Mouse (Mus musculus) cerebral cortex, adult 2 months (tissue): ENCODE measurements around the gene Fut8.

Source experiments
- WGBS: fragments of 180-500 bp; shearing (Covaris S2); methylation state at CpG from one replicate; pipeline ENCODE4 v1.1.7; 2018; 5-methylcytosine and 5-hydroxymethylcytosine counted together

The Fut8 gene

DNA sequence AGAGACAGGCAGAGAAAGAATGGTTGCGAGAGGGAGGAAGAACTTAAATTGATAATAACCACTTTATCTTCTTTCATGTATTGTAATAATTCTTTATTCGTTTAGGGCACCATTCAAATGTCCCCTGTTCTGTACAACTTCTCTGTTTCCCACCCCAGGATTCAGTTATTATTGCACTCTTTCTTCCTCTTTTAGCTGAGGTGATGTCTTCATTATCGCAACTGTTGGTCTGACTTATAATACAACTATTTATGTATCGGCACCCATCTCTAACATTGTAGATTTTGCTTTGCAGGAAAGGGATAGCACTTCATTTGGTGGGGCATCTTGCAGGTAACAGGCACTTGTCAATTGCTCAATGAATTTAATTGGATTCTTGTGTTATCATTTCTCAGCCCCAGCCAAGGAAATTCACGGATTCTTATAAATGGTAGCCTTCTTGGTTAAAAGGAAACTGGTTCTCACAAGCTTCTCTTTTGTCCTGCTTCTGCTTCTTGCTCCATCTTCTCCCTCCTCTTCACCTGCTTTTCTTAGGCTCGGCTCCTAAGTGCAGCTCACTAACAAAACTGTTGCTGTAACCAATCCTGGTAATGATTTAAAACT, 15.6 kb upstream of the Fut8 start:
- WGBS: 79% methylated on average over 6 of the region's 6 CpGs

DNA sequence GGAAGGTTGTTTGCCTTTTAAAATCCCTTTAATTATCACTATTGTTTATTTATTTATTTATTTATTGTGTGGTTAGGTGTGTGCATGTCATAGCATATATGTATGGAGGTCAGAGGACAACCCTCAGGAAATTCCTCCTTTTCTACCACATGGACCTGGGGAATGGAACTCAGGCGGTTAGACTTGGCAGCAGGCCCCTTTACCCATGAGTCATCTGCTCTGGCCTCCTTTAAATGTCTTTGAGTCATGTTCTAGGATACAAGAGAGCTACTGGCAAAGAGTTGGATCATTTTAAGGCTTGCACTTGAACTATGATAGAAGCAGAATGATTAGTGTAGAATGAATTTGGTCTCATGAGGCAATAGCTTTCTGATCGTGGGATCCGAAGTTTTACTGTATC, 14.3 kb upstream of the Fut8 start:
- WGBS: 57% methylated on average over 3 of the region's 3 CpGs

DNA sequence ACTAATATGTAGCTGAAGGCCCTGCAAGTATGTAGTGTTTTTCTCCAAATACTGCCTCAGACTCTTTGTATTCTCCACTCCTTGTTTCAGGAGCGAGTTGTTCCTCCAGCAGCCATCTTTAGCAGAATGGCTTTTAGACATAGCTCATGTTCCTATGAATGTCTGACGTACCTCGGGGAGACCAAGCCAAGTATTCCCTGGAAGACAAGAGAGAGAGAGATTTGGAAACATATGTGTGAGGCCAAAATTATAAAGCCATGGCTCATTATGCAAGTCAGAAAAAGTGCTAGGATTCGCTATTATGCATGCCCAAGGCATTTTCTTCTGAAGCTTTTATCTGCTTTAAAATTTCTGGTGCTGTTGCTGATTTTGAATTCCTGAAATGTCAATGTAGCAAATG, 13.8 kb upstream of the Fut8 start:
- WGBS: 51% methylated on average over 4 of the region's 4 CpGs

DNA sequence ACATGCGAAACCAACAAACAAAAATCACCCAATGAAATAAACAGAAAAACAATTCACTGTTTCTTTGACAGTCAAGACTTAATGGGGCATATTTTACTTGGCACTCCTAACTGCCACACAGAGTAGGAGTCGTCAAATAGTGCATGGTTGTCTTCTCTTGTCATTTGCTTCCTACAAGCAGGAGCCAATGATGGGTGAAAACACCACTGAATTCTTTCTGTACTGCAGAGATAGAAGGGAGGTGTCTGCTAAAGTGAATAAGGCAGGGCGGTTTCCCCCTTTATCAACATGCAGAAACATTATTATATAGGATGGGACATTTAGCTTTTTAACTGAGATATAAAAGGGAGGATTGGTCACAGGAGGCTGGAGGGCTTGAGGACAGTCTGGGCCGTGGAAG, 13.0 kb upstream of the Fut8 start:
- 75% methylated on average over 4 of the region's 4 CpGs for WGBS

DNA sequence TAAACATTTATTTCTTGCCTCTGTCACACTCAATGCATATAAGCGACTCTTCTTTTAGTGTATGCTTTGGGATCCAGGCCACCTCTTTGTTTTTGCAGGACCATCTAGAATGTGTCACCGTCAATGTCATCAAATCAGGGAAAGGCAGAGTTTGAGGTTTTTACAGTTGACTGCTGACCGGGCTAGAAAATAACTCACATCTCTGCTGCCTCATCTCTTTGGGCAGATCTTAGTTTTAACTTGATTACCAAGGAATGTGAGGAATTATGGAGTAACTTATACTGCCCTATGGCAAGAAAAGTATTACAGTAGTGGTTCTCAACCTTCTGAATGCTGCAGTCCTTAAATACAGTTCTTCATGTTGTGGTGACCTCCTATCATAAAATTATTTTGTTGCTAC, 12.2 kb upstream of the Fut8 start:
- 90% methylated on average over 3 of the region's 3 CpGs for WGBS

DNA sequence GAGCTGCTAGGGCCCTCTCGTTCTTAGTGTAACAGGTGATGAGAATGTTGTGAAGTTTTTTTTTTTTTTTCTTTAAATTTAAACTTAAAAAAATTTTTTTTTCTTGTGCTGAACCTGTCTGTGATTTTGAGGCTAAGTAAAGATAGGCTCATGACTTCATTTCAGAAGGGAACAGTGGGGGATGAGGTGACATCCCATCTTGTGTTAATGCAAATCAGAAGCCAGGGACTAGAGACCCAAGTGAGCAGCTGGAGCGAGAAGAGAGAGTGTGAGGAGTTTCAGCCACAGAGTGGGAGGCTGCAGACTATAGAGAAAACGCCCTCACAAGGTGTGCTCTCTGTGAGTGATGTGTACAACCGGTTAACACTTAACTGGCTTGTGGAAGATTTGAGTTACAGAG, 2.0 kb upstream of the Fut8 start:
- 59% methylated on average over 4 of the region's 4 CpGs for WGBS

DNA sequence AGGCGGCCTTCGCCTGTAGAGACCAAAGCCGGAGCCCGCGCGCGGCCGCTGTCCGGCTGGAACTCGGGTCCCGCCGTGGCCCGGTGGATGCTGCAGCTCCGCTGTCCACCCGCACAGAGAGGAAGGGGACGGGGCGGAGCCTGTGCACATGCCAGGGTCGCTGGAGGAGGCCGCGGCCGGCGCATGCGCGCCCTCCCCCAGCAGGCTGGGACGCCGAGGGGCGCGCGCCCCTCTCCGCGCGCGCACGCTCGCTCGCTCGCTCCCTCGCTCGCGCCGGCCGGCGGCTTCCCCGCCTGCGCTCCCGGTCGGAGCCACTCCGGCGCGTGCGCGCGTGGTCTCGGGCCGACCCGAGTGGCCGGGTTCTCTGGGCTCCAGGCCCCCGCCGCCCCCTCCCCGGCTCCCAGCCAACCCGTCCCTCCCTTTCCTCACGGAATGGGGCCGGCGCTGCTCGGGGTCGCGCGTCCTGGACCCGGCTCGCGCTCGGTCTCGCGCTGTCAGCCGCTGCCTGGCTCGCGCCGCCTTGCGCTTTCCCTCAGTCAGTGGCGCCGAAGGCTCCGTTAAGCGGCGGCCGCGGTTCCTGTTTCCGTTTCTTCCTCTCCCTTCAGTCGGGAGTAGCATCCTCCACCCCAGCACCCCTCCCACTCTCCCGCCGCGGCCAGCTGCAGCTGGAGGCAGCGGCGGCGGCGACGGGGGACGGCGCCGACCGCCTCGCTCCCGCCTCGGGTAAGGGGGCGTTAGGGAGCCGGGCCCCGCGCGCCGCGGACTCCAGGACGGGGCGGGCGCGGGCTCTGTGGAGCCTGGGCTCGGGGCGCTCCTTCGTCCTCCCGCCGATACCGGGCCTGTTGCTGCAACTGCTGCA, 835 bp downstream of the Fut8 start:
- whole genome bisulfite sequencing: under 1% methylated on average over 111 of the region's 120 CpGs

DNA sequence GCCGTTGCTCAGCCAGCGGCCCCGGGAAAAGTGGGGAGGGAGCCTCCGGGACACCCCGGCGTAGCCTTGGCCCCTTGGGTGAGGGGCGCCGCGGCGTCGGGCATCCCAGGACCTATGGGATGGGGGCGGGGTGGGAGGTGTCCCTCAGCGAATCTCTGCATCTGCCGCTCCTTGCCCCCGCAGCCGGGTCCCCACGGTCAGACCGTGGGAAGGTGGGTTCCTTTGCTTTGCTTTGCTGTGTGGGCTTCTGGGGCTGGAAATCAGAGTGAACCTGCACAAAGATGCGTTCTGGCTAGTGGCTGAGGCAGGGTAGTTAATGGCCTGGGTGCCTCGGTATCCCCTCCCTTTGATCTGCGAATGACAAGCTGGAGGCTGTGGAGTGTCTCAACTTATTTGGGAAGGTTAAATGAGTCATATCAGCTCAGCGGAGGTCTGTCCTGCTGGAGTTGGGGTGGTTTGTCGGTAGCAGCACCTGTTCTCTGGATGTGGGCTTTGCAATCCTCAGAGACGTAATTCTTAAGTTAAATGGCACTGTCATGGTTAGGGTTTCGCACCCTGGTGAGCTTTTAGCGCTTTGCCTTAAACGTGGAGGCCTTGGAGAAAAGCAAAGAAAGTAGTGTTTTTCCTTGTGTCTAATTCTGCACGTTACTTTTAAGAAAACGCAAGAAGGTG, 1.6 kb downstream of the Fut8 start:
- WGBS: 1% methylated on average over 29 of the region's 29 CpGs

DNA sequence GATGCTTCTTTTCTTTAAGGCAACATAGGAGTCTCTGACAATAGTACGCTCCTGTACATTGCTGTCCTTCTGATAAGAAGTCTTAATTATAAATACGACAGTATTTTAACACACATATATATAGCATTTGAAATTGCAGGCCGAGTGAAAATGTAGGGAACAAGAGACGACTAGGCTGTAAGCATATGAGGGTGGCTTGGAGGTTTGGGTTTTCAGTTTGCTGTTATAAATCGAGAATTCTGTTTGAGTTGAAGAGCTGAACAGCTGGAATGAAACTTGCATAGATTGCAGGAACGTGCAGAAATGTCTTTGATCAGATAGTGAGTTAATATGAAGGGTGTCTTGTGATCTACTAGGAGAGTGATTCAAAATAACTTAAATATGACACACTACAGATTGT, 2.4 kb downstream of the Fut8 start:
- WGBS: 18% methylated on average over 6 of the region's 6 CpGs

DNA sequence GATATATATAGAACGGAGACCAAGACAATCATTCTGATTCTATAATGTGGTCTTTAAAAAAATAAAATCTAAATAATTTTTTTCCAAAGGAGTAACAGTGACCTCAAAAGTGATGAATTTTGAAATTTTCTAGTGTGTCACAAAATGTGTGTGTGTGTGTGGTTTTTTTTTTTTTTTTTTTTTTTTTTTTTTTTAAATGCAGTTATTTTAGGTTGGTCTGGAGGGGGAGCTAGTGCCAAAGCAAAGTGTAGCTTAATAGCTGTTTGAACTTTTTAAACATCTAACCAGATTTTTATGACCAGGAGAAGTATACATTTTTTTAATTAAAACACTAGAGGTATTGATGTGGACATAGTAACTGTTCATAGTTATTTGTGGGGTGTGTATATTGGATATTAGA, 2.9 kb downstream of the Fut8 start:
- WGBS: 8% methylated on average over 1 of the region's 1 CpGs

DNA sequence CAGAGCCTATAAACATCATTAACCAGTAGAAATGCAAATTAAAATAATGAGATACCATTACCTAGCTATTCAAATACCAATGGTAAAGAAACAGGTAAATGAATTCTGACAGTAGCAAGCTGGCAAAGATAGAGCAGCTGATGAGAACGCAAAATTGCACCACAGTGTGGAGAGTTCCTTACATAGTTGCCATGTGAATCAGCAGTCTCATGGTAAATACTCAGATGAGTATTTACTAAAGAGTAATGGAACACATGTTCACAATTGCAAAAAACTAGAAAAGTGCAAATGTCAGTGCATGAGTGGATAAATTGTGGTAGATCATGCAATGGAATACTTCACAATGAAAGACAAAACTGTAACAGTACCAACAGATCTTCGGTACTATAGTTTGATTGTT, 25.9 kb downstream of the Fut8 start:
- WGBS: 72% methylated on average over 2 of the region's 2 CpGs

DNA sequence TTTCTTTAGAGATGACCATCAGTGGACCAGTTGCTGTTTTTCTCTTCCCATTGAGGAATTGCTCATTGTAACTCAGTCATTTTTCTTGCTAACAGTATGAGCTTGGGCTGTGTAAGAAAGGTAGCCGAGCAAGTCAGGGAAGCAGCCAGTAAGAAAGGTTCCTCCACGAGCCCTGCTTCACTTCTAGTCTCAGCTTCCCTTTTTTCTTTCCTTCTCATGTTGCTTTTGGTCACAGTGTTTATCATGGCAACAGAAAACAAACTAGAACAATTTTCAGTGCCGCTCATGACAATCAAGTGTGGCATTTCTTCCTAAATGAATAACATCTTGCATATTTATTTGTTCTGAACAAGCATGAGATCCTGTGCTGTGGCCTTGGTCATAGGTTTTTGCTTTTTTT, 32.8 kb downstream of the Fut8 start:
- 77% methylated on average over 3 of the region's 3 CpGs for WGBS

DNA sequence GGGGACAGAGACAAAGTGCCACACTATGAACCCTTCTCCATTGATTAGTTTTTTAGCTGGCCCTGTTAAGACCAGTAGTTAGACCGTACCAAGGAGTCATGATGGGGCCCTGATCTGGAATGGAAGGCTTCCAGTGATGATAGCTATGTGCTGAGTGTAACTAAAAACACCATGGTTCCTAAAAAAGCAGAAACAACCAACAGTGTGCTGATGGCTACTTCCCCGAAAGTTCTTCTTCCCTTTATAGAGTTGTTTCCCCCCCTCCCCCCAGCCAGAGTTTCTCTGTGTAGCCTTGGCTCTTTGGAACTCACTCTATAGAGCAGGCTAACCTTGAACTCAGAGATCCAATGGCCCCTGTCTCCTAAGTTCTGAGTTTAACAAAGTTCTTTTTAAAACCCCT, 50.6 kb downstream of the Fut8 start:
- WGBS: 88% methylated on average over 2 of the region's 2 CpGs

DNA sequence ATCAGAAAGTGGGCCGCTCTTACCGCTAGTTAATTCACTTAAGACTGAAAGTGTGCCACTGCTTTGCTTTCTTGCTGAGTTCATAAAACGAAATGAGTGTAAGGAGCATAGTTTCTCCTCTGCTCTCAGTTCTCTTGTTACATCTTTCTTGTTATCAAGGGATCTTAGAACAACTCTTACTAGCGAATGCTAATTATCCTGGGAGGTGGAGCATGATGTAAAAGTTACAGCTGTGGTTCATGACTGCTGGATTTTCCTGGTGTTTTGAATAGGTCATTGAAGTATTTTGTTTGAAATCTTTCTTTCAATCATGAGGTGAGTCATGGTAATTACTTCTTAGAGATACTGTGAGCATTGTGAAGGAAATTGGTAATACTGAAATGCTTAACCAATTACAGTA, 53.1 kb downstream of the Fut8 start:
- WGBS: 63% methylated on average over 4 of the region's 4 CpGs

DNA sequence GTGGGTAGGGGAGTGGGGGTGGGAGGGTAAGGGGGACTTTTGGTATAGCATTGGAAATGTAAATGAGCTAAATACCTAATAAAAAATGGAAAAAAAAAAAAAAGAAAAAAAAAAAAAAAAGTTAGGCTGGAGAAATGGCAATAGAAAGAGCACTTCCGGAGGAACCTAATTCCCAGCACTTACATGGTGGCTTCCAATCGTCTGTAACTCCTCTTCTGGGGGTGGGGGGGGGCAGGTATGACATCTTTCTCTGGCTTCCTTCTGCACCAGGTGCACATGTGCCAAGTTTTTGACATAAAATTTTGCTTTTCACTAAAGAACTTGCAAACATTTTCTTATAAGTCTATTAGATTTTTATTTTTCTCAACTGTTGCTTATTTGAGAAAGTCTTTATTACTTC, 53.9 kb downstream of the Fut8 start:
- WGBS: 69% methylated on average over 2 of the region's 2 CpGs

DNA sequence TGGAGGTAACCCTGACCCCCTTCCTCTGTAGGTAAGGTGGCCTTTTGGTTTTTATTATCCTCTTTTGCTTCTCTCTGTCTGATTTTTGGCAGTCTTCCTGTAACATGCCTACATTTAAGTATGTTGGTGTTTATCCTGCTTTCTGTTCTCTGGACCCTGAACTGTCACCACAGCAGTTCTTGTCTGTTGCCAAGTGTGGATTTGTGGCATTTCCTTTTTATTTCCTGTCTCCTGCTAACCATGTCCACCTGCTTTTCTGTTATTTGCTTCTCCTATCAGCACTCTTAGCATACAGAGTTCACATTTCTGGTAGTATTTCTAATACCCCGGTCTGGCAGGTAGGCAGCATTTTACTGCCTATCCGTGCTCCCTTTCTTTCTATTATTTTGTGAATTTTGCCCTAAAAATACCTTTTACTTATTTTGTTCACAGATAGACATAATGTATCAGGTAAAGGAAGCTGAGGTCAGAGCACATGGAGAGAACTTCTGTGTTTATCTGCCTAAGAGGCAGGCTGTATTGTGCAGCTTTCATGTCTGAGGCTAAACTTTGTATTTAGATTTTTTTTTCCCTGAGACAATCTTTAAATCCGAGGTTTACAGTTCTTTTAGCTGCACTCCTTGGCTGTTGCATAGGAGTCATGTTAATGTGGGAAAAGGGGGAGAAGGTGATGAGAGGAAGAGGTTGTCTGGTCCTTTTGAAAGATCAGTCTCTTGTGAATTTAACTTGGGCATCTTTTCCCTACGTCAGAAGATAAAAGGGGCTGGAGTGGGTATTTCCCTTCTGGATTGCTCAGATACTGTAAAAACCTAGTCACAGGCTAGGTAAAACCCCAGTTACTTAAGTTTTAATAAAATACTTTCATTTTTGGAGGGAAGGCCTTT, 54.7 kb downstream of the Fut8 start:
- WGBS: 69% methylated on average over 4 of the region's 4 CpGs

DNA sequence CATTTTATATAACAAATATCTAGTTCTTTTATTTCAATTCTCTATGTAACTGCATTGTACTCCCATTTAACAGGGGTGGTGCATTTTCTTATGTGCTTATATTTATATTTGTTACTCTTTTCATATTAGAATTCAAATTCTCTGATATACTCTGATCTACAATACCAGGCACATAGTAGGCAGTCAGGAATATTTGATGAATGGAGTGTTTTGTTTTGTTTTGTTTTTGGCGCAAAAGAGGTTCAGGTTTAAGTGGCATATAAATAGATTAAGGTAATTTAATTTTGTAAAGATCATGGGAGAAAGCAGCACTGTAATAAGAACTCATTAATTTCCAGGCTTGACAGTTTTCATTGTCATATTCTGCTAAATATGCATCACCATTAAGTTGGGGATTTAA, 58.2 kb downstream of the Fut8 start:
- 88% methylated on average over 1 of the region's 1 CpGs for WGBS

DNA sequence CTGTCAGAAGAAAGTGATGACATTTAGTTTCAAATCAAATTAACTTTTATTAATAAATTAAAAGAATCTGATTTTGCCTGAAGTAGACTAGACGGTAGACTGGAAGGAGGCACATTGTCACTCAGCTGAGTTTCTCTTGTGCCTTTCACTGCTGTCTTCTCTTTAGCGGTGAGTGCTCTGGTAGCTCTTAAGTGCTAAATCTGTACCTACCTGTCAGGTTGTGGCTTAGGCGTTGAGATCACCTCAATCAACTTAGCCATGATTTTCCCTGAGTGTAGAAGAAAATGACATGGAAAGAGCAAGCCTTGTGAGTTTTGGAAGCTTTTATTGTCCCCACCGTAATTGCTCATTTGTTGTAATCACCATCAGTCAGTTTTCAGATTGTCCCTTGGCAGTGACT, 59.2 kb downstream of the Fut8 start:
- WGBS: 88% methylated on average over 4 of the region's 4 CpGs

DNA sequence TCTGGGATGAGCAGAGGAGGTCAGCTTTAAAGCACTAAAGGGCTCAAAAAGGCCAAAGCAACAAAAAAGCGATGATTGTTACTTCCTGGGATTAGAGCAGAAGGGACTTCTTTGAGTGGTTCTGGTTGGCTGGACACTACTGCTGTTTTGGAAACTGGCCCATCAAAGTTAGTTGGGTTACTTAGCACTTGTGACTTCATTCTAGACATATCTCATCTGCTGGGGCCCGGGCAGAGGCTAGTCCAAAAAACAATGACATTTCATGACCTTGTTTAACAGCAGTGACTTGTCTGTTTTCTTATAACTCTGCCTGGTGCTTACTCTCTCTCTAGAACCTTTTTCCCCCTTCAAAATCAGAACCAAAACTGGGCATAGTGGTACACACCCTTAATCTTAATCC, 59.9 kb downstream of the Fut8 start:
- WGBS: 82% methylated on average over 2 of the region's 2 CpGs

DNA sequence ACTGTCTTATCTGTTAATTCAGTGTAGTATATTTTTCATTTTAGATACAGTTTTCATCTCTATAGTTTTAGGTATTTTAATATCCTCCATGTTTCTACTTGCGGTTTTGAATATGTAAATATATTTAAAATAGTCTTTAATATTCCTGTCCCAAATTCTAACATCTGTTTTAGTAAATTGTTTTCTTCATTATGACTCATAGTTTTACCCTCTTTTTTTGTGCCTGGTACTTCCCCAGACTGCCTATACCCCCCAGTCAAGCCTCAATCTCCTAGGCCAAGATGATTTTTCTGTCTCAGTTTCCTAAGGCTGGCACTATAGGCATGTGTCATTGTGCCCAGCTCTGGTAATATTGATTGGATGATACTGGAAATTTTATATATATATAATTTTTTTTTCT, 64.1 kb downstream of the Fut8 start:
- WGBS: 91% methylated on average over 1 of the region's 1 CpGs

DNA sequence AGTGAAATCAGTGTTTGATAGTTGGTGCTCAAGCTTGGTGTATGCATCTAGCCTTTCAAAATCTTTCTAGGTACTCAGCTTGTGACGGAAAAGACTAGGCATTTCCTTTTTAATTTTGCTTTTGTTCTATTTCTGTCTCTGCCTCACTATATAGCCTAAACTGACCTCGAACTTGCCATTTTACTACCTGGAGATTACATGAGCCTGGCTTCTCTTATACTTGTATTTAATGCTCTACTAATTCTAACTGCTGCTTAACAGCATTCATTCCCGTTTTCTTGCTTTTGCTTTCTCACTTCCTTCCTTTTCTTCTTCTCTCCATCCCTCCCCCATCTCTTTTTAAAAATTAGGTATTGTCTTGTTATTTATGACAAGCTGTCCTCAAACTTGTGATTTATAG, 67.6 kb downstream of the Fut8 start:
- 88% methylated on average over 3 of the region's 3 CpGs for WGBS

DNA sequence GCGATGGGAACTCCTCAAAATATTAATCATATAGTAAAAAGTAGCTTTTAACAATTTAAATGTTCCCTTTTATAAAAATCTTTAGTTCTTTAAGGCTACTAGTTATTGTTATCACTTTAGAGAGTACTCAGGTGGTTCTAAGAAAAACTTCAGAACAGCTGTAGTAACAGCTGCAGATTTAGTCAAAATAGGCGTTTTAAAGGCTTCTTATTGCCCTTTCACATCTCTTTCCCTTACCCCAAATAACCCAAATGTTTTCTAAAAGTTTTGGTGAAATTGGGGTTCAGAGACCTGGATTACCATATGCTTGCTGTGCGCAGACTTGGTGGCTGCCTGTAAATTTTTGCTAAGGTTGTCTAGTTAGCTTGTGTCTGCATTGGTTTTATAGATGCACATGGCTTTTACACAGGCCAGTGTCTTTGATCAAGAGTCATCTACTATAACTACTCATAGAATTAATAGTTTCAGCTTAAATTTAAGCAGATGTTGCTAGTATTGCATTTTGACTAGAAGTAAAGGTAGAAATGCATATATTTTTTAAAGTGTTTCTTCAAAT, 68.9 kb downstream of the Fut8 start:
- WGBS: 87% methylated on average over 3 of the region's 3 CpGs
